Mouse (Mus musculus) CH12.LX (cell line): ENCODE results near the gene Ate1. TPM values are rescaled to one million over a fixed set of nuclear protein-coding genes. Genes with fewer than 3 reads are reported as not detected.

ENCODE experiments used
- DNase-seq: peaks from one replicate; pipeline ENCODE4 v3.0.0-alpha.2; 2013; ENCODE audit errors: extremely low read depth
- H3K27ac ChIP-seq: 2 replicates; pipeline ENCODE4 v1.5.1; 2012; ENCODE audit warnings: low read depth, mild to moderate bottlenecking, control low read depth, moderate library complexity; ENCODE audit not compliant: insufficient read depth
- H3K27me3 ChIP-seq: replicated peaks from 2 replicates; pipeline ENCODE3; 2012; ENCODE audit warnings: inconsistent platforms
- H3K36me3 ChIP-seq, 2 experiments: replicated peaks in 1 of 2; 2 replicates each; pipeline versions ENCODE3 to v1.6.1; 2012; ENCODE audit warnings: inconsistent platforms in 1 of 2, low read length in 1 of 2, mild to moderate bottlenecking in 1 of 2, mixed read lengths in 1 of 2, moderate library complexity in 1 of 2; ENCODE audit not compliant: control insufficient read depth in 1 of 2, insufficient read depth in 1 of 2
- H3K4me1 ChIP-seq, 2 experiments: 2 replicates each; pipeline ENCODE4 v1.6.1; 2012; ENCODE audit warnings: inconsistent platforms in 1 of 2, moderate library complexity in 1 of 2; ENCODE audit not compliant: insufficient read depth in 2 of 2, control insufficient read depth in 1 of 2
- H3K4me2 ChIP-seq: 2 replicates; pipeline ENCODE4 v1.6.1; 2012; ENCODE audit warnings: low read depth, mild to moderate bottlenecking, control low read depth; ENCODE audit not compliant: poor library complexity, insufficient read depth, severe bottlenecking
- H3K4me3 ChIP-seq, 3 experiments: fragments of 150-350 bp in 1 of 3; sonication (generic) in 1 of 3; replicated peaks in 1 of 3; 2 replicates each; pipeline versions ENCODE3 to v1.5.1; 2011 to 2012; ENCODE audit warnings: low read depth in 2 of 3, low read length in 2 of 3, mild to moderate bottlenecking in 2 of 3, moderate library complexity in 2 of 3, control low read depth in 1 of 3, improper control_type of control experiment in 1 of 3, inconsistent platforms in 1 of 3, mixed read lengths in 1 of 3; ENCODE audit not compliant: poor library complexity in 1 of 3
- H3K79me2 ChIP-seq: replicated peaks from 2 replicates; pipeline ENCODE4 v1.6.1; 2012; ENCODE audit warnings: mild to moderate bottlenecking, moderate library complexity; ENCODE audit not compliant: control insufficient read depth, poor library complexity, insufficient read depth, severe bottlenecking; ENCODE audit errors: extremely low read depth
- H3K9ac ChIP-seq: 2 replicates; pipeline ENCODE4 v1.6.1; 2012; ENCODE audit warnings: low read depth, mild to moderate bottlenecking, control low read depth, moderate library complexity; ENCODE audit not compliant: insufficient read depth
- H3K9me3 ChIP-seq: replicated peaks from 2 replicates; pipeline ENCODE3; 2012; ENCODE audit warnings: low read length, inconsistent platforms, mixed read lengths
- BHLHE40 ChIP-seq: IDR thresholded peaks from 2 replicates; pipeline ENCODE4 v1.6.1; 2011; ENCODE audit warnings: mild to moderate bottlenecking, low read depth, low read length, improper control_type of control experiment
- E2F4 ChIP-seq: IDR thresholded peaks from 2 replicates; pipeline ENCODE4 v1.6.1; 2011; ENCODE audit warnings: low read depth, low read length, improper control_type of control experiment; ENCODE audit not compliant: insufficient replicate concordance
- ETS1 ChIP-seq: conservative IDR thresholded peaks from 2 replicates; pipeline ENCODE4 v1.6.1; 2012; ENCODE audit warnings: low read depth, mild to moderate bottlenecking, inconsistent platforms, low read length, improper control_type of control experiment, moderate library complexity
- GABPA ChIP-seq: IDR thresholded peaks from 2 replicates; pipeline ENCODE4 v1.6.1; 2012; ENCODE audit warnings: low read depth, low read length, improper control_type of control experiment, inconsistent platforms; ENCODE audit not compliant: insufficient replicate concordance
- HCFC1 ChIP-seq: IDR thresholded peaks from 2 replicates; pipeline ENCODE4 v1.6.1; 2012; ENCODE audit warnings: low read depth, mild to moderate bottlenecking, inconsistent platforms, low read length, improper control_type of control experiment
- IRF4 ChIP-seq: IDR thresholded peaks from 2 replicates; pipeline ENCODE4 v1.6.1; 2014; ENCODE audit warnings: low read depth, mild to moderate bottlenecking, inconsistent platforms, low read length, improper control_type of control experiment
- JUN ChIP-seq: IDR thresholded peaks from 2 replicates; pipeline ENCODE4 v1.6.1; 2011; ENCODE audit warnings: low read depth, mild to moderate bottlenecking, low read length, improper control_type of control experiment, moderate library complexity; ENCODE audit not compliant: insufficient read depth
- KAT2A ChIP-seq: IDR thresholded peaks from 2 replicates; pipeline ENCODE4 v1.6.1; 2012; ENCODE audit warnings: low read length, improper control_type of control experiment, inconsistent platforms; ENCODE audit not compliant: insufficient replicate concordance
- MAFK ChIP-seq: IDR thresholded peaks from 2 replicates; pipeline ENCODE4 v1.6.1; 2011; ENCODE audit warnings: low read length, improper control_type of control experiment; ENCODE audit not compliant: insufficient replicate concordance
- MAX ChIP-seq: IDR thresholded peaks from 2 replicates; pipeline ENCODE4 v1.6.1; 2011; ENCODE audit warnings: low read length, improper control_type of control experiment
- MEF2A ChIP-seq: IDR thresholded peaks from 2 replicates; pipeline ENCODE4 v1.6.1; 2014; ENCODE audit warnings: low read depth, mild to moderate bottlenecking, inconsistent platforms, low read length, improper control_type of control experiment, borderline replicate concordance
- MXI1 ChIP-seq: IDR thresholded peaks from 2 replicates; pipeline ENCODE4 v1.6.1; 2011; ENCODE audit warnings: mild to moderate bottlenecking, low read depth, low read length, improper control_type of control experiment
- PAX5 ChIP-seq: IDR thresholded peaks from 2 replicates; pipeline ENCODE4 v1.6.1; 2012; ENCODE audit warnings: low read length, inconsistent platforms, mixed read lengths
- POLR2A ChIP-seq: IDR thresholded peaks from 2 replicates; pipeline ENCODE4 v1.6.1; 2011; ENCODE audit warnings: low read depth, mild to moderate bottlenecking, improper control_type of control experiment, low read length
- POLR2AphosphoS2 ChIP-seq: IDR thresholded peaks from 2 replicates; pipeline ENCODE4 v1.6.1; 2011; ENCODE audit warnings: low read depth, low read length, improper control_type of control experiment
- RAD21 ChIP-seq: IDR thresholded peaks from 2 replicates; pipeline ENCODE4 v1.6.1; 2011; ENCODE audit warnings: low read depth, mild to moderate bottlenecking, low read length, improper control_type of control experiment, moderate library complexity
- TBP ChIP-seq: conservative IDR thresholded peaks from 2 replicates; pipeline ENCODE4 v1.6.1; 2011; ENCODE audit warnings: low read depth, low read length, improper control_type of control experiment
- TCF12 ChIP-seq: IDR thresholded peaks from 2 replicates; pipeline ENCODE4 v1.6.1; 2014; ENCODE audit warnings: low read depth, mild to moderate bottlenecking, inconsistent platforms, low read length, improper control_type of control experiment
- ZC3H11A ChIP-seq: IDR thresholded peaks from 2 replicates; pipeline ENCODE4 v1.6.1; 2012; ENCODE audit warnings: low read depth, mild to moderate bottlenecking, inconsistent platforms, low read length, improper control_type of control experiment
- ZKSCAN1 ChIP-seq: IDR thresholded peaks from 2 replicates; pipeline ENCODE4 v1.6.1; 2012; ENCODE audit warnings: low read depth, inconsistent platforms, low read length, improper control_type of control experiment, borderline replicate concordance
- ZNF384 ChIP-seq: IDR thresholded peaks from 2 replicates; pipeline ENCODE4 v1.6.1; 2012; ENCODE audit warnings: low read depth, low read length, improper control_type of control experiment, inconsistent platforms
- dilution Hi-C: fragments of 300-500 bp; cut with MboI; formaldehyde crosslinking; loops from 2 replicates; pipeline ENCODE4 v1.14.3; 2020; ENCODE audit warnings: low sequenced_read_pairs; ENCODE audit not compliant: extremely low pct_unique_long_range_greater_than_20kb, extremely low pct_ligation_motif_present
- in situ Hi-C: fragments of 300-500 bp; cut with MboI; formaldehyde crosslinking; loops from 3 replicates; pipeline ENCODE4 v1.14.3; 2019; ENCODE audit warnings: low sequenced_read_pairs, low pct_ligation_motif_present, low pct_unique_long_range_greater_than_20kb, mixed read lengths
- polyA plus RNA-seq: library from polyadenylated mRNA; unstranded; fragments of >175 nt; gene quantifications from 2 replicates; pipeline ENCODE4 v1.2.1, GENCODE M21; 2012; ENCODE audit warnings: low read depth; ENCODE audit not compliant: insufficient read length
- total RNA-seq, 2 experiments: library from RNA; depleted of rRNA; stranded (reverse); fragments of 300-350 nt in 1 of 2; fragments of >200 nt in 1 of 2; gene quantifications; 2 replicates each; pipeline ENCODE4 v1.2.3; 2012 to 2014

The Ate1 gene
- total and polyA plus RNA-seq, 3 experiments: 12.2 to 15.4 (median 14.3) TPM

DNA sequence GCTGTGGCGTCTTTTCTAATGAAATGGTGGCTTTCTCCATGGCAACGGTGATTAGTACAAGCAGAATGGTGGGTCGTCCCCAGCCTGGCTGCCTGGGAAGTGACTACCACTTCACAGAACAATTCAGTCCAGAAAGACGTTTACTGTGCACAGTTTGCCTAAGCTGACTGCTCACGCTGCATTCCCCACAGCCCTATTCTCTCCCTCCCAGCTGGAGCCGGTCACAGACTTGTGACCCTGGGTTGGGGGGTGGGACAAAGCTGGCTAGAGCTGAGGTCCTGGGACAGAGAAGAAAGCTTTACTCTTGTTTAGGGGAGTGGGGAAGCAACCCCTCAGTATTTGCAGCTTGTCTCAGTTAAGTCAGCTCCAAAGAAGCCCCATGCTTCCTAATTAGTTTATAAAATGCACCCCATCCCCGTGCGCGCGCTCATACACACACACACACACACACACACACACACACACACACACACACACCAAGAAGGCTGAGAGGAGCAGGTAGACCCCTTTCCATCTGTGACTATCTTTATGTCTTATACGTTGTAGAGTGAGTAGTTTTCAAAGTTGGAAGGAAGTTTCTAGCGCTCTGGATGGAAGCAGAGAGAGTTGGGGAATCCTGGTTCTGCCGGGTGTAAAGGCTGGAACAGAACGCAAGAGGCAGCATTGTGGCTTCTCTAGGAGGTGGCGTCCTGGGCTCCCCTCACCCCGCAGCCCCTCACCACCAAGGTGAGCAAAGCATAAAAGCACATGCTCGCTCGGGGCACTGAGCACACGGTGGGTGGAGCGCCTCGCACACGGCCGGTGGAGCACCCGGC is 151.1 kb downstream of the Ate1 start:
- DNase-seq: no peak
- H3K9me3 ChIP-seq: peaks cover 11% of the 10 kb centered on the region
- dilution Hi-C loops (no loop called here), in situ Hi-C loops (no loop called here)
- H3K36me3 ChIP-seq: no peaks in the 10 kb centered on the region
- TF ChIP-seq TCF12 (no peak), ZC3H11A (no peak), MAFK (no peak), BHLHE40 (no peak), RAD21 (no peak), POLR2A (no peak), MXI1 (no peak), TBP (no peak), ZNF384 (no peak), MEF2A (no peak), POLR2AphosphoS2 (no peak), ZKSCAN1 (no peak), IRF4 (no peak), E2F4 (no peak)
- no peaks in the 10 kb centered on the region for H3K4me1 ChIP-seq
- peaks cover 21% of the 10 kb centered on the region for H3K27me3 ChIP-seq
- H3K9ac ChIP-seq: no peak overlapping the region
- H3K79me2 ChIP-seq: no peaks in the 10 kb centered on the region
- no peak overlapping the region for H3K4me3 ChIP-seq
- H3K27ac ChIP-seq: no peak overlapping the region
- peak overlapping the region; percentile 59 for H3K4me2 ChIP-seq

DNA sequence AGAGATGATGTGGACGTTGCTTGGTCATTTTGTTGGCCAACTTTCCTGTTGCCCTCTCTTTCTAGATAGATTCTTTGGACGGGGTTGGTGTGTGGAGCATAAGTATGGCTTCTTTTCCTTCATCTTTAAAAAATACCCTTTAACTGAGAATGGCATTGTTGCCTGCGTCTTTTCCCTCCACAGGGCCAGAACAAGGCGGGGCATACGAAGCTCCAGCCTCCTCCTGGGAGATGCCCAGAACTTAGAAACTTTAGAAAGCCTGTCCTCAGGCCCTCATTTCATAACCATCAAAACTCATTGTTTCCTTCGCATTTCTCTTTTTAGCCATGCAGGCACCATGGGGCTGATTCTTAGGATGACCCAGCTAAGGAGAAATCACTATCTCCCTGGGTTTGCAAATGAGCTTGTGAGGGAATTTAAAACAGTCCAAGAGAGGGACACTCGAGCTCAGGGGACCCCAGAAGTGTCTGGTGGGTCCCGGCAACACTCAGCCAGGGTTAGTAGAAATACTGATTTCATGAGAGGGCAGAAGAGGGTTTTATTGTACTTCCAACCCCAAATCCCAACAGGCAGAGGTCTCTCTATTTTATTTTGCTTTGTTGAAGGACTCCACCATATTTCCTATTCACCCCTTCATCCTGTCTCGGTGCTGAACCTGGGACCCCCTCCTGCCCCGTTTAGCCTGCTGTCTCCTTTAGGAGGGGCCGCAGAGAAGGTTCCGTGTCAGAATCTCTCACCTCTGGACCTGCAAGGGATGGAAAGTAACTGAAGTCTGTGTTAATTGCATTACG is 151.9 kb downstream of the Ate1 start:
- dilution Hi-C loops: no loop called here
- H3K4me2 ChIP-seq: no peak overlapping the region

More for the DNA sequence above, 151.9 kb downstream of the Ate1 start:
- Histone ChIP-seq H3K4me3 (no peak overlapping the region), H3K27me3 (peaks cover 21% of the 10 kb centered on the region), H3K27ac (no peak overlapping the region), H3K36me3 (no peaks in the 10 kb centered on the region), H3K9me3 (peaks cover 11% of the 10 kb centered on the region), H3K4me1 (no peaks in the 10 kb centered on the region), H3K79me2 (no peaks in the 10 kb centered on the region), H3K9ac (no peak overlapping the region)
- TF ChIP-seq POLR2A (no peak), MAFK (no peak), IRF4 (no peak), POLR2AphosphoS2 (no peak), HCFC1 (no peak), ETS1 (no peak), JUN (no peak), TBP (no peak), MAX (no peak), TCF12 (no peak), KAT2A (no peak), GABPA (no peak), PAX5 (no peak), MXI1 (no peak), E2F4 (no peak)
- DNase-seq: no peak
- in situ Hi-C loops: no loop called here
